Mouse (Mus musculus) liver, embryonic 16.5 days (tissue): Measurements from ENCODE around the gene Rnf220. TPM values are rescaled to one million over a fixed set of nuclear protein-coding genes. Genes with fewer than 3 reads are reported as not detected.

Source experiments
- ATAC-seq: fragments of 200-750 bp; cut with Nextera tagmentation; 2 replicates; pipeline ENCODE4 v1.8.0; 2017; ENCODE audit warnings: low read depth, mild to moderate bottlenecking, moderate number of reproducible peaks, moderate library complexity
- H3K27ac ChIP-seq: fragments of 300-500 bp; sonication (generic); 2 replicates; pipeline ENCODE4 v1.5.1; 2014; ENCODE audit warnings: mild to moderate bottlenecking, low read length
- H3K27me3 ChIP-seq: fragments of 300-500 bp; sonication (generic); 2 replicates; pipeline ENCODE4 v1.6.1; 2014; ENCODE audit warnings: low read depth, low read length, mixed read lengths; ENCODE audit not compliant: control insufficient read depth, insufficient read depth
- H3K36me3 ChIP-seq: fragments of 300-500 bp; sonication (generic); 2 replicates; pipeline ENCODE4 v1.6.1; 2014; ENCODE audit warnings: mild to moderate bottlenecking; ENCODE audit not compliant: control insufficient read depth, insufficient read depth
- H3K4me1 ChIP-seq: fragments of 300-500 bp; sonication (generic); 2 replicates; pipeline ENCODE4 v1.6.1; 2014; ENCODE audit warnings: low read depth, low read length, mixed read lengths; ENCODE audit not compliant: control insufficient read depth
- H3K4me2 ChIP-seq: fragments of 300-500 bp; sonication (generic); 2 replicates; pipeline ENCODE4 v1.6.1; 2014; ENCODE audit warnings: low read depth, low read length, mixed read lengths
- H3K4me3 ChIP-seq: fragments of 300-500 bp; sonication (generic); 2 replicates; pipeline ENCODE4 v1.5.1; 2014; ENCODE audit warnings: low read depth, mild to moderate bottlenecking, low read length
- H3K9ac ChIP-seq: fragments of 300-500 bp; sonication (generic); 2 replicates; pipeline ENCODE4 v1.6.1; 2014; ENCODE audit warnings: low read depth, low read length
- H3K9me3 ChIP-seq: fragments of 300-500 bp; sonication (generic); replicated peaks from 2 replicates; pipeline ENCODE4 v1.6.1; 2016; ENCODE audit warnings: low read length; ENCODE audit not compliant: control insufficient read depth
- WGBS: fragments of 180-500 bp; shearing (Covaris S2); extraction: QIAGEN DNeasy Blood & Tissue Kit; methylation state at CpG from one replicate; pipeline ENCODE4 v1.1.7; 2014; ENCODE audit not compliant: insufficient replicate concordance; 5-methylcytosine and 5-hydroxymethylcytosine counted together
- polyA plus RNA-seq: library from polyadenylated mRNA; unstranded; fragments of >200 nt; fragmentation: Nextera tagmentation; extraction: Ambion mirVana; gene quantifications from 2 replicates; pipeline ENCODE4 v1.2.1, GENCODE M21; 2015

Rnf220 gene
- polyA plus RNA-seq, 1 experiment from 2014 or later, result 21.5 TPM

- Histone ChIP-seq H3K27me3 (no peaks in the 10 kb centered on the region), H3K4me3 (no peak overlapping the region), H3K9me3 (no peaks in the 10 kb centered on the region), H3K36me3 (no peaks in the 10 kb centered on the region), H3K27ac (no peak overlapping the region), H3K4me1 (peaks cover 2% of the 10 kb centered on the region; the same call in 1 of the 2 replicates), H3K9ac (no peak overlapping the region), H3K4me2 (no peak overlapping the region)
- WGBS, result 62% methylated on average over 9 of the region's 9 CpGs
- ATAC-seq, result no peak
These were observed 67.2 kb downstream of the Rnf220 start for GRCm38 (mm10) chr4:117429604-117430003.

DNA sequence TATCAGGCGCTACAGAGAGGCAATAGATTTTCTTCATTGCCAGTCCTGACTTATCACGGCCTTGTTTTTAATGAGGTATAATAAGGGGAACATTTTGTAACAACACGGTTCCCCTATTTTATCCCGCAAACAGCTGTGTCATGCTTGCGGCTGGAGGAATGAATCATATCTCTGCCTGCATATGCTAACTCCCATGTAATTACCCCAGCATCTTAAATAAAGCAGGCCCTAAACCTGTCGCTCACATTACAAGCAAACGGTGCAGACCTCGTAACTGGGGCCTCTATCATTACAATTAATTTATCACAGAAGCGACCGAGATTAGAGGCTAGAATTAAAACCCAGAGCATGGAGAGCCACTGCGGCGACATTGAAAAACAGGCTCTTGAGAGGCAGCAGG, 69.3 kb downstream of the Rnf220 start:
- Histone ChIP-seq H3K27me3 (no peaks in the 10 kb centered on the region), H3K36me3 (no peaks in the 10 kb centered on the region), H3K4me2 (no peak overlapping the region), H3K4me1 (peaks cover 2% of the 10 kb centered on the region; the same call in 1 of the 2 replicates), H3K27ac (no peak overlapping the region), H3K9ac (no peak overlapping the region), H3K4me3 (no peak overlapping the region), H3K9me3 (no peaks in the 10 kb centered on the region)
- 11% methylated on average over 12 of the region's 12 CpGs for WGBS
- peak; percentile 11; the same call in 1 of the 2 replicates for ATAC-seq

DNA sequence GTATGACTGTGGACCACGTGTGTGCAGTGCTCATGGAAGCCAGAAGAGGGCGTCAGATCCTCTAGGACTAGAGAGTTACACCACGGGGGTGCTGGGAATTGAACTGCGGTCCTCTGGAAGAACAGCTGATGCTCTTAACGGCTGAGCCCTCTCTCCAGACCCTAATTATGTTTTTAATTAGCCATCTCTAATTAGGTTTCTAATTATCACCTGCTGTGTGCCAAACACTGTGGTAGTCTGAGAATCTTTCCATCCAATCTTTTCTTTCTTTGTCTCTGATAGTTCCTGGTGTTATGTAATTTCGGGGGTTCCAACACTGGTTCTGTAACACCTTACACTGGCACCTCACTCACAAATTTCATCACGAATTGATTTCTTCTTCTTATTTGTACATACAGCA, 75.8 kb downstream of the Rnf220 start:
- H3K9ac ChIP-seq, result no peak overlapping the region
- H3K4me2 ChIP-seq, result no peak overlapping the region
- H3K4me1 ChIP-seq, result no peaks in the 10 kb centered on the region
- WGBS, result 77% methylated on average over 7 of the region's 7 CpGs
- no peak overlapping the region for H3K27ac ChIP-seq
- H3K36me3 ChIP-seq, result no peaks in the 10 kb centered on the region
- ATAC-seq, result no peak
- H3K9me3 ChIP-seq, result no peaks in the 10 kb centered on the region
- no peaks in the 10 kb centered on the region for H3K27me3 ChIP-seq
- H3K4me3 ChIP-seq, result no peak overlapping the region

GRCm38 (mm10) chr4:117416827-117417226, 80.0 kb downstream of the Rnf220 start:
- H3K36me3 ChIP-seq, result no peaks in the 10 kb centered on the region
- no peaks in the 10 kb centered on the region for H3K4me1 ChIP-seq
- H3K9ac ChIP-seq, result no peak overlapping the region
- ATAC-seq, result no peak
- H3K4me3 ChIP-seq, result no peak overlapping the region
- no peaks in the 10 kb centered on the region for H3K9me3 ChIP-seq
- 50% methylated on average over 1 of the region's 1 CpGs for WGBS
- no peaks in the 10 kb centered on the region for H3K27me3 ChIP-seq
- no peak overlapping the region for H3K27ac ChIP-seq
- no peak overlapping the region for H3K4me2 ChIP-seq

DNA sequence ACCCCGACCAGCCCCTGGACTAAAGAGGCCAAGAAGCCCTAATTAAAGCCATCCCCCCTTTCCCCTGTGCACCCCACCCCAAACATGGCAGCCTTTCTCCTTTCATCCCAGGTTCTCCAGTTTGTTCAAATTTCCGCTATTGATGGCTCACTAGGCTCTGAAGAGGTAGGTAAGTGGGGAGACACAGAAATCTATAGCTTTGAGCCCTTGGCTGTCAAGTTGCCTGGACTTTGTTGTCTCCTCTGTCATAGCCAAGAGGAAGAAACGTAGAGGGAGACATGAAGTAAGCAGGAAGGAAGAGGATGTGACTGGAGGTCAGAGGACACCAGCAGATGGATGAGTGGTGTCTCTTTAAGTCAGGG, 86.8 kb downstream of the Rnf220 start:
- Histone ChIP-seq H3K9ac (no peak overlapping the region), H3K27ac (no peak overlapping the region), H3K4me2 (no peak overlapping the region), H3K36me3 (no peaks in the 10 kb centered on the region), H3K27me3 (no peaks in the 10 kb centered on the region), H3K4me1 (no peaks in the 10 kb centered on the region), H3K9me3 (no peaks in the 10 kb centered on the region), H3K4me3 (no peak overlapping the region)
- ATAC-seq, result no peak
- WGBS, result 49% methylated on average over 3 of the region's 3 CpGs

GRCm38 (mm10) chr4:117409144-117410048, 87.5 kb downstream of the Rnf220 start:
- ATAC-seq, result no peak
- Histone ChIP-seq H3K9me3 (no peaks in the 10 kb centered on the region), H3K36me3 (no peaks in the 10 kb centered on the region), H3K27me3 (no peaks in the 10 kb centered on the region), H3K4me1 (no peaks in the 10 kb centered on the region), H3K27ac (no peak overlapping the region), H3K4me2 (no peak overlapping the region), H3K4me3 (no peak overlapping the region), H3K9ac (no peak overlapping the region)
- WGBS, result 72% methylated on average over 14 of the region's 14 CpGs

GRCm38 (mm10) chr4:117407945-117408344, 88.9 kb downstream of the Rnf220 start:
- ATAC-seq, result no peak
- H3K9me3 ChIP-seq, result no peaks in the 10 kb centered on the region
- H3K4me3 ChIP-seq, result no peak overlapping the region
- WGBS, result 52% methylated on average over 5 of the region's 5 CpGs
- H3K9ac ChIP-seq, result no peak overlapping the region
- no peaks in the 10 kb centered on the region for H3K36me3 ChIP-seq
- H3K27me3 ChIP-seq, result no peaks in the 10 kb centered on the region
- H3K4me2 ChIP-seq, result no peak overlapping the region
- H3K4me1 ChIP-seq, result no peaks in the 10 kb centered on the region
- no peak overlapping the region for H3K27ac ChIP-seq

GRCm38 (mm10) chr4:117405999-117406398, 90.9 kb downstream of the Rnf220 start:
- Histone ChIP-seq H3K27ac (no peak overlapping the region), H3K27me3 (no peaks in the 10 kb centered on the region), H3K9ac (no peak overlapping the region), H3K9me3 (no peaks in the 10 kb centered on the region), H3K4me3 (no peak overlapping the region), H3K4me2 (no peak overlapping the region), H3K4me1 (no peaks in the 10 kb centered on the region), H3K36me3 (no peaks in the 10 kb centered on the region)
- no peak for ATAC-seq
- whole genome bisulfite sequencing, result 56% methylated on average over 9 of the region's 9 CpGs

GRCm38 (mm10) chr4:117405211-117405610, 91.6 kb downstream of the Rnf220 start:
- Histone ChIP-seq H3K4me3 (no peak overlapping the region), H3K4me1 (no peaks in the 10 kb centered on the region), H3K4me2 (no peak overlapping the region), H3K9me3 (no peaks in the 10 kb centered on the region), H3K36me3 (no peaks in the 10 kb centered on the region), H3K27me3 (no peaks in the 10 kb centered on the region), H3K27ac (no peak overlapping the region), H3K9ac (no peak overlapping the region)
- no peak for ATAC-seq
- 71% methylated on average over 6 of the region's 6 CpGs for WGBS
